Mouse (Mus musculus): ENCODE measurements at regions not wholly inside any gene's neighbourhood (a gene's known extent, or its start where the extent isn't known, plus 50 kb on each side); places are given as distances from the start of the nearest gene placed in this dataset.
"Not testable (repeated sequence)": the region's sequence is repeated elsewhere in the genome, so short reads cannot be mapped to it uniquely, and the experiment has no call there.

GRCm38 (mm10) chr1:124348491-124348890 lies 303.1 kb upstream of the Dpp10 start:
- not testable (repeated sequence) for TF ChIP-seq POLR2A (IDR thresholded peaks at IDR 0.05; ENCODE audit: extremely low read depth, insufficient read depth, low read length); CTCF (IDR thresholded peaks at IDR 0.05; ENCODE audit: low read depth, low read length)

Data from liver, adult 2 months (tissue).